Mouse (Mus musculus): ENCODE measurements around the gene Cbs. TPM values are rescaled to one million over a fixed set of nuclear protein-coding genes. Genes with fewer than 3 reads are reported as not detected.

The Cbs gene
- total and polyA plus RNA-seq, 2 experiments: 236 to 782 TPM

- 69% methylated on average over 8 of the region's 8 CpGs for WGBS
- Histone ChIP-seq H3K79me2 (ENCODE audit: control insufficient read depth, insufficient read depth, low read length) (no peaks in the 10 kb centered on the region), H3K27me3 (ENCODE audit: control insufficient read depth, insufficient read depth, low read length) (no peaks in the 10 kb centered on the region), H3K27ac (replicated peaks; ENCODE audit: insufficient read depth, low read depth, low read length) (no peak overlapping the region), H3K36me3 (ENCODE audit: control insufficient read depth, insufficient read depth, low read length) (peaks cover 4% of the 10 kb centered on the region; the same call in 1 of the 2 replicates), H3K9ac (ENCODE audit: low read depth, low read length) (no peak overlapping the region), H3K4me1 (ENCODE audit: control insufficient read depth, insufficient read depth, low read length) (peaks cover 14% of the 10 kb centered on the region), H3K4me3 (ENCODE audit: insufficient read depth, low read depth, low read length) (no peak overlapping the region)
- TF ChIP-seq POLR2A (IDR thresholded peaks at IDR 0.05; ENCODE audit: extremely low read depth, insufficient read depth, low read length) (no peak), CTCF (IDR thresholded peaks at IDR 0.05; ENCODE audit: low read depth, low read length) (no peak)
- no peak for DNase-seq (ENCODE audit: extremely low read depth, low read depth, low spot score)
These were observed 5.3 kb upstream of the Cbs start for GRCm38 (mm10) chr17:31642331-31642730.

GRCm38 (mm10) chr17:31639651-31640050 lies 2.6 kb upstream of the Cbs start:
- 32% methylated on average over 4 of the region's 4 CpGs for WGBS
- H3K4me3 ChIP-seq (ENCODE audit: insufficient read depth, low read depth, low read length): no peak overlapping the region
- H3K27ac ChIP-seq (replicated peaks; ENCODE audit: insufficient read depth, low read depth, low read length): no peak overlapping the region
- TF ChIP-seq POLR2A (IDR thresholded peaks at IDR 0.05; ENCODE audit: extremely low read depth, insufficient read depth, low read length): no peak
- no peak for TF ChIP-seq CTCF (IDR thresholded peaks at IDR 0.05; ENCODE audit: low read depth, low read length)
- no peaks in the 10 kb centered on the region; the same call in 1 of the 2 replicates for H3K79me2 ChIP-seq (ENCODE audit: control insufficient read depth, insufficient read depth, low read length)
- H3K36me3 ChIP-seq (ENCODE audit: control insufficient read depth, insufficient read depth, low read length): no peaks in the 10 kb centered on the region
- peak; percentile 57 for DNase-seq (ENCODE audit: extremely low read depth, low read depth, low spot score)
- peaks cover 18% of the 10 kb centered on the region for H3K4me1 ChIP-seq (ENCODE audit: control insufficient read depth, insufficient read depth, low read length)
- H3K9ac ChIP-seq (ENCODE audit: low read depth, low read length): no peak overlapping the region
- H3K27me3 ChIP-seq (ENCODE audit: control insufficient read depth, insufficient read depth, low read length): no peaks in the 10 kb centered on the region

- peak overlapping the region; percentile 74 for H3K9ac ChIP-seq (ENCODE audit: low read depth, low read length)
- 17% methylated on average over 9 of the region's 9 CpGs for WGBS
- TF ChIP-seq POLR2A (IDR thresholded peaks at IDR 0.05; ENCODE audit: extremely low read depth, insufficient read depth, low read length) (no peak), CTCF (IDR thresholded peaks at IDR 0.05; ENCODE audit: low read depth, low read length) (no peak)
- no peaks in the 10 kb centered on the region for H3K27me3 ChIP-seq (ENCODE audit: control insufficient read depth, insufficient read depth, low read length)
- no peaks in the 10 kb centered on the region; the same call in 1 of the 2 replicates for H3K79me2 ChIP-seq (ENCODE audit: control insufficient read depth, insufficient read depth, low read length)
- peaks cover 20% of the 10 kb centered on the region for H3K4me1 ChIP-seq (ENCODE audit: control insufficient read depth, insufficient read depth, low read length)
- peak; percentile 65 for DNase-seq (ENCODE audit: extremely low read depth, low read depth, low spot score)
- H3K36me3 ChIP-seq (ENCODE audit: control insufficient read depth, insufficient read depth, low read length): no peaks in the 10 kb centered on the region
- peak overlapping the region; percentile 96 for H3K27ac ChIP-seq (replicated peaks; ENCODE audit: insufficient read depth, low read depth, low read length)
- H3K4me3 ChIP-seq (ENCODE audit: insufficient read depth, low read depth, low read length): no peak overlapping the region
These were observed 980 bp upstream of the Cbs start for GRCm38 (mm10) chr17:31637866-31638570.

- H3K9ac ChIP-seq (ENCODE audit: low read depth, low read length): peak overlapping the region; percentile 92
- peak; percentile 95 for DNase-seq (ENCODE audit: extremely low read depth, low read depth, low spot score)
- TF ChIP-seq CTCF (IDR thresholded peaks at IDR 0.05; ENCODE audit: low read depth, low read length) (no peak), POLR2A (IDR thresholded peaks at IDR 0.05; ENCODE audit: extremely low read depth, insufficient read depth, low read length) (no peak)
- peak overlapping the region; percentile 83 for H3K4me3 ChIP-seq (ENCODE audit: insufficient read depth, low read depth, low read length)
- H3K4me1 ChIP-seq (ENCODE audit: control insufficient read depth, insufficient read depth, low read length): peaks cover 28% of the 10 kb centered on the region
- peaks cover 10% of the 10 kb centered on the region; the same call in 1 of the 2 replicates for H3K79me2 ChIP-seq (ENCODE audit: control insufficient read depth, insufficient read depth, low read length)
- H3K36me3 ChIP-seq (ENCODE audit: control insufficient read depth, insufficient read depth, low read length): no peaks in the 10 kb centered on the region
- 1% methylated on average over 45 of the region's 45 CpGs for WGBS
- H3K27ac ChIP-seq (replicated peaks; ENCODE audit: insufficient read depth, low read depth, low read length): peak overlapping the region; percentile 99
- H3K27me3 ChIP-seq (ENCODE audit: control insufficient read depth, insufficient read depth, low read length): no peaks in the 10 kb centered on the region
These were observed 629 bp downstream of the Cbs start for GRCm38 (mm10) chr17:31636277-31636941.

GRCm38 (mm10) chr17:31635781-31636180 lies 1.3 kb downstream of the Cbs start:
- 18% methylated on average over 11 of the region's 11 CpGs for WGBS
- peak overlapping the region; percentile 95 for H3K27ac ChIP-seq (replicated peaks; ENCODE audit: insufficient read depth, low read depth, low read length)
- TF ChIP-seq POLR2A (IDR thresholded peaks at IDR 0.05; ENCODE audit: extremely low read depth, insufficient read depth, low read length) (peak; percentile 37; the same call in 1 of the 2 replicates), CTCF (IDR thresholded peaks at IDR 0.05; ENCODE audit: low read depth, low read length) (no peak)
- DNase-seq (ENCODE audit: extremely low read depth, low read depth, low spot score): peak; percentile 95
- H3K4me1 ChIP-seq (ENCODE audit: control insufficient read depth, insufficient read depth, low read length): peaks cover 31% of the 10 kb centered on the region
- no peaks in the 10 kb centered on the region for H3K36me3 ChIP-seq (ENCODE audit: control insufficient read depth, insufficient read depth, low read length)
- peak overlapping the region; percentile 83 for H3K4me3 ChIP-seq (ENCODE audit: insufficient read depth, low read depth, low read length)
- H3K27me3 ChIP-seq (ENCODE audit: control insufficient read depth, insufficient read depth, low read length): no peaks in the 10 kb centered on the region
- peaks cover 10% of the 10 kb centered on the region; the same call in 1 of the 2 replicates for H3K79me2 ChIP-seq (ENCODE audit: control insufficient read depth, insufficient read depth, low read length)
- peak overlapping the region; percentile 84 for H3K9ac ChIP-seq (ENCODE audit: low read depth, low read length)
